Mouse (Mus musculus): ENCODE measurements around the gene Hamp2. TPM values are rescaled to one million over a fixed set of nuclear protein-coding genes. Genes with fewer than 3 reads are reported as not detected.

Gene Hamp2
- polyA plus RNA-seq, 1 experiment from 2014 or later, result 0.52 TPM

- TF ChIP-seq CTCF (IDR thresholded peaks at IDR 0.05; ENCODE audit: low read depth) (no peak), EP300 (optimal IDR thresholded peaks at IDR 0.05) (no peak)
- no peaks in the 10 kb centered on the region for H3K9me3 ChIP-seq (ENCODE audit: control insufficient read depth, low read length)
- H3K27me3 ChIP-seq (ENCODE audit: control insufficient read depth, insufficient read depth, low read length), result no peaks in the 10 kb centered on the region
- peak overlapping the region; percentile 100 for H3K9ac ChIP-seq (ENCODE audit: low read length)
- 1% methylated on average over 31 of the region's 49 CpGs for WGBS
- peak overlapping the region; percentile 99 for H3K27ac ChIP-seq (replicated peaks)
- H3K4me3 ChIP-seq (ENCODE audit: low read depth, low read length), result peak overlapping the region; percentile 96
- DNase-seq (ENCODE audit: low spot score) (no peak), ATAC-seq (ENCODE audit: low FRiP score, low TSS enrichment) (peak; percentile 19)
- H3K4me2 ChIP-seq (replicated peaks; ENCODE audit: low read depth), result peak overlapping the region; percentile 78
- H3K4me1 ChIP-seq (replicated peaks; ENCODE audit: control insufficient read depth, insufficient read depth), result peaks cover 10% of the 10 kb centered on the region; the same call in 1 of the 2 replicates
- H3K36me3 ChIP-seq (ENCODE audit: control insufficient read depth, insufficient read depth, low read length), result peaks cover 17% of the 10 kb centered on the region
Observed at GRCm38 (mm10) chr7:30956357-30956751, 31.9 kb upstream of the Hamp2 start.

GRCm38 (mm10) chr7:30955584-30956356 lies 31.3 kb upstream of the Hamp2 start:
- Histone ChIP-seq H3K27me3 (ENCODE audit: control insufficient read depth, insufficient read depth, low read length) (no peaks in the 10 kb centered on the region), H3K4me2 (replicated peaks; ENCODE audit: low read depth) (peak overlapping the region; percentile 78), H3K9ac (ENCODE audit: low read length) (peak overlapping the region; percentile 100), H3K4me1 (replicated peaks; ENCODE audit: control insufficient read depth, insufficient read depth) (peaks cover 10% of the 10 kb centered on the region; the same call in 1 of the 2 replicates), H3K4me3 (ENCODE audit: low read depth, low read length) (peak overlapping the region; percentile 96), H3K9me3 (ENCODE audit: control insufficient read depth, low read length) (no peaks in the 10 kb centered on the region), H3K27ac (replicated peaks) (peak overlapping the region; percentile 99), H3K36me3 (ENCODE audit: control insufficient read depth, insufficient read depth, low read length) (peaks cover 19% of the 10 kb centered on the region)
- peak; percentile 78 for ATAC-seq (ENCODE audit: low FRiP score, low TSS enrichment)
- DNase-seq (ENCODE audit: low spot score), result peak; percentile 95
- 1% methylated on average over 60 of the region's 64 CpGs for WGBS
- peak; percentile 88 for TF ChIP-seq CTCF (IDR thresholded peaks at IDR 0.05; ENCODE audit: low read depth)
- no peak for TF ChIP-seq EP300 (optimal IDR thresholded peaks at IDR 0.05)

GRCm38 (mm10) chr7:30954971-30955520 lies 30.6 kb upstream of the Hamp2 start:
- Histone ChIP-seq H3K9ac (ENCODE audit: low read length) (no peak overlapping the region), H3K27me3 (ENCODE audit: control insufficient read depth, insufficient read depth, low read length) (no peaks in the 10 kb centered on the region), H3K4me1 (replicated peaks; ENCODE audit: control insufficient read depth, insufficient read depth) (peaks cover 10% of the 10 kb centered on the region; the same call in 1 of the 2 replicates), H3K4me3 (ENCODE audit: low read depth, low read length) (no peak overlapping the region; the same call in 1 of the 2 replicates), H3K36me3 (ENCODE audit: control insufficient read depth, insufficient read depth, low read length) (peaks cover 19% of the 10 kb centered on the region), H3K4me2 (replicated peaks; ENCODE audit: low read depth) (peak overlapping the region; percentile 78), H3K27ac (replicated peaks) (peak overlapping the region; percentile 99), H3K9me3 (ENCODE audit: control insufficient read depth, low read length) (no peaks in the 10 kb centered on the region)
- TF ChIP-seq EP300 (optimal IDR thresholded peaks at IDR 0.05) (no peak), CTCF (IDR thresholded peaks at IDR 0.05; ENCODE audit: low read depth) (no peak)
- DNase-seq (ENCODE audit: low spot score) (no peak), ATAC-seq (ENCODE audit: low FRiP score, low TSS enrichment) (no peak; the same call in 1 of the 2 replicates)
- 69% methylated on average over 12 of the region's 12 CpGs for WGBS

GRCm38 (mm10) chr7:30954036-30954435 lies 29.6 kb upstream of the Hamp2 start:
- Histone ChIP-seq H3K9me3 (ENCODE audit: control insufficient read depth, low read length) (no peaks in the 10 kb centered on the region), H3K4me3 (ENCODE audit: low read depth, low read length) (no peak overlapping the region), H3K27ac (replicated peaks) (no peak overlapping the region), H3K27me3 (ENCODE audit: control insufficient read depth, insufficient read depth, low read length) (no peaks in the 10 kb centered on the region), H3K4me1 (replicated peaks; ENCODE audit: control insufficient read depth, insufficient read depth) (peaks cover 10% of the 10 kb centered on the region; the same call in 1 of the 2 replicates), H3K4me2 (replicated peaks; ENCODE audit: low read depth) (no peak overlapping the region), H3K9ac (ENCODE audit: low read length) (no peak overlapping the region), H3K36me3 (ENCODE audit: control insufficient read depth, insufficient read depth, low read length) (peaks cover 23% of the 10 kb centered on the region)
- DNase-seq (ENCODE audit: low spot score), result peak; percentile 83
- 62% methylated on average over 3 of the region's 3 CpGs for WGBS
- peak; percentile 69 for ATAC-seq (ENCODE audit: low FRiP score, low TSS enrichment)
- TF ChIP-seq EP300 (optimal IDR thresholded peaks at IDR 0.05) (no peak), CTCF (IDR thresholded peaks at IDR 0.05; ENCODE audit: low read depth) (peak; percentile 34)

GRCm38 (mm10) chr7:30953459-30953858 lies 29.0 kb upstream of the Hamp2 start:
- Histone ChIP-seq H3K27me3 (ENCODE audit: control insufficient read depth, insufficient read depth, low read length) (no peaks in the 10 kb centered on the region), H3K4me2 (replicated peaks; ENCODE audit: low read depth) (no peak overlapping the region), H3K27ac (replicated peaks) (no peak overlapping the region), H3K9me3 (ENCODE audit: control insufficient read depth, low read length) (no peaks in the 10 kb centered on the region), H3K4me1 (replicated peaks; ENCODE audit: control insufficient read depth, insufficient read depth) (peaks cover 10% of the 10 kb centered on the region; the same call in 1 of the 2 replicates), H3K9ac (ENCODE audit: low read length) (no peak overlapping the region), H3K4me3 (ENCODE audit: low read depth, low read length) (no peak overlapping the region), H3K36me3 (ENCODE audit: control insufficient read depth, insufficient read depth, low read length) (peaks cover 24% of the 10 kb centered on the region)
- DNase-seq (ENCODE audit: low spot score), result no peak
- no peak for ATAC-seq (ENCODE audit: low FRiP score, low TSS enrichment)
- TF ChIP-seq EP300 (optimal IDR thresholded peaks at IDR 0.05) (no peak), CTCF (IDR thresholded peaks at IDR 0.05; ENCODE audit: low read depth) (no peak)
- 84% methylated on average over 6 of the region's 6 CpGs for WGBS
